Mouse (Mus musculus) bone marrow, adult 2 months (tissue): Measurements from ENCODE around the gene Jarid2.

Experiments
- CTCF ChIP-seq: fragments of 200-500 bp; IDR thresholded peaks from 2 replicates; pipeline ENCODE4 v1.5.1; 2011; ENCODE audit warnings: low read length, control low read depth; ENCODE audit not compliant: control insufficient read depth, insufficient read depth
- POLR2A ChIP-seq: fragments of 200-500 bp; IDR thresholded peaks from 2 replicates; pipeline ENCODE4 v1.6.1; 2011; ENCODE audit warnings: low read depth, mild to moderate bottlenecking, control low read depth, low read length, borderline replicate concordance; ENCODE audit not compliant: control insufficient read depth

DNA sequence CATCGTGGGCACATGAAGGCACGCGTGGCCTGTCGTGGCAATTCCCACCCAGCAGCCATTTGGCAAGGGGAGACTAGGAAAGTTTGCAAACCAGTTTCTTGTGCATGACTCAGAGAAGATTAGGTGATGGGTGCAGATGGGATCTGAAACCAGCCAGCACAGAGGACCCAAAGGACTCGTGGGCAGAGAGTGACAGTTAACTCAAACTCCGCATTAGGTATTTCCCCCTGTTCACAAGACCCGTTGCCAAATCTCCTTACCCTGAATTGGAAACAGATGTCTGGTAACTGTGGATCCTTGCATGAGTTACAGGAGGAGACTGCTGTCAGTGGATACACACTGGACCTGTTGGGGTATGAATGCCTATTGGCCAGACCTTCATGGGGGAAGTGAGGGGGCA lies 48.2 kb upstream of the Jarid2 start:
- TF ChIP-seq CTCF (no peak), POLR2A (no peak)
